Mouse (Mus musculus): ENCODE results near the gene Pdia3. TPM values are rescaled to one million over a fixed set of nuclear protein-coding genes. Genes with fewer than 3 reads are reported as not detected.

Gene Pdia3
- total and polyA plus RNA-seq, 2 experiments from 2014 or later: 44.2 to 211 TPM

DNA sequence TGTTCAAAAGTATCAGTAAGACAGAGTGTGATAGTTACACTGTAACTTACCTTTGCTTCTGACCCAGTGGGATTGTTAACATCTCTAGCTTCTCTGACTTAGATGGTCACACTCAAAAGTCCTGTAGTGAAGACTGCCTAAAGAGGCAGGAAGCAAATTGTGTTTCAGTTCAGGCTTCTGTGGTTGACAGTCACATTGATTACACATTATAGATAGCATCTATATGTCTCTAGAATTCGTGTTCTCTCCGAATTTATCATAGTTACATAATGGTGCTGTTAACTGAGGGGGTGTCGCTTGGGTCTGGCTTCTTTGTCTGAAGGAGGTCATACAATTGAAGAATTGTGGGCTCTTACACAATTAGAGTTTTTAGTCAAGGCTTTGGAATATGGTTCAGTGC, 1.5 kb downstream of the Pdia3 start:
- no peak overlapping the region for H3K27ac ChIP-seq (ENCODE audit: low read depth)

GRCm38 (mm10) chr2:121415591-121415990, 2.0 kb downstream of the Pdia3 start:
- TF ChIP-seq CTCF (IDR thresholded peaks at IDR 0.05; ENCODE audit: low read depth) (no peak), EP300 (IDR thresholded peaks at IDR 0.05; ENCODE audit: low read depth) (no peak)
- H3K9ac ChIP-seq (replicated peaks; ENCODE audit: low read depth, low read length): peak overlapping the region; percentile 25; the same call in 1 of the 2 replicates
- H3K4me3 ChIP-seq (ENCODE audit: low read depth, low read length): peak overlapping the region; percentile 80
- WGBS: 48% methylated on average over 3 of the region's 3 CpGs
- DNase-seq (ENCODE audit: low spot score) (no peak), ATAC-seq (ENCODE audit: insufficient read depth, low read depth) (no peak)
- no peaks in the 10 kb centered on the region for H3K27me3 ChIP-seq (ENCODE audit: control insufficient read depth, insufficient read depth, low read length)
- no peaks in the 10 kb centered on the region for H3K9me3 ChIP-seq (replicated peaks; ENCODE audit: control insufficient read depth, low read length)
- H3K4me2 ChIP-seq (ENCODE audit: low read depth, low read length): peak overlapping the region; percentile 72
- no peak overlapping the region for H3K27ac ChIP-seq (ENCODE audit: low read depth)
- H3K36me3 ChIP-seq (replicated peaks; ENCODE audit: control insufficient read depth, insufficient read depth, low read length): peaks cover 28% of the 10 kb centered on the region
- H3K4me1 ChIP-seq (ENCODE audit: control insufficient read depth, insufficient read depth): peaks cover 19% of the 10 kb centered on the region; the same call in 1 of the 2 replicates

More for the DNA sequence above, 1.5 kb downstream of the Pdia3 start:
- peaks cover 25% of the 10 kb centered on the region for H3K36me3 ChIP-seq (replicated peaks; ENCODE audit: control insufficient read depth, insufficient read depth, low read length)
- peak overlapping the region; percentile 80 for H3K4me3 ChIP-seq (ENCODE audit: low read depth, low read length)
- no peak for TF ChIP-seq EP300 (IDR thresholded peaks at IDR 0.05; ENCODE audit: low read depth)
- no peak for TF ChIP-seq CTCF (IDR thresholded peaks at IDR 0.05; ENCODE audit: low read depth)
- H3K9me3 ChIP-seq (replicated peaks; ENCODE audit: control insufficient read depth, low read length): no peaks in the 10 kb centered on the region
- no peaks in the 10 kb centered on the region for H3K27me3 ChIP-seq (ENCODE audit: control insufficient read depth, insufficient read depth, low read length)
- WGBS: 33% methylated on average over 3 of the region's 3 CpGs
- H3K4me2 ChIP-seq (ENCODE audit: low read depth, low read length): peak overlapping the region; percentile 72
- ATAC-seq (ENCODE audit: insufficient read depth, low read depth): no peak
- H3K9ac ChIP-seq (replicated peaks; ENCODE audit: low read depth, low read length): peak overlapping the region; percentile 91
- no peak for DNase-seq (ENCODE audit: low spot score)
- peaks cover 19% of the 10 kb centered on the region; the same call in 1 of the 2 replicates for H3K4me1 ChIP-seq (ENCODE audit: control insufficient read depth, insufficient read depth)

DNA sequence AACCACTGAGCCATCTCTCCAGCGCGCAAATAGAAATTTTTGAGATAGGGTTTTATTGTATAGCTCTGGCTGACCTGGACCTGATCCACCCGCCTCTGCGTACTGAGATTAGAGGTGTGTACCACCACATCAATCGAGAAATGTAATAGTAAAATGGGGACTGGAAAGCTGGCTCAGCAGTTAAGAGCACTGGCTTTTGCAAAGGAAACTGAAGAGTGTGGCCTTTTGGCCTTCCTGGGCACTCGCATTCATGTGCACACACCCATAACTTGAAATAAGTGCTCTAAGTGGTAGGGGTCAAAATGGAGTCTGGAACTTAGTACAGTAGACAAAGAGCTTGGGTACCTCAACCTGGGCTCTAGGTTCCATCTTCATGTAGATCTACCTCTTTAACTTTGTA, 2.8 kb downstream of the Pdia3 start:
- Histone ChIP-seq H3K4me3 (ENCODE audit: low read depth, low read length) (no peak overlapping the region), H3K27ac (ENCODE audit: low read depth) (no peak overlapping the region), H3K9me3 (replicated peaks; ENCODE audit: control insufficient read depth, low read length) (no peaks in the 10 kb centered on the region), H3K9ac (replicated peaks; ENCODE audit: low read depth, low read length) (0 out of 2 replicates have a peak overlapping the region, but pooled peaks have one; percentile 1), H3K36me3 (replicated peaks; ENCODE audit: control insufficient read depth, insufficient read depth, low read length) (peaks cover 35% of the 10 kb centered on the region), H3K27me3 (ENCODE audit: control insufficient read depth, insufficient read depth, low read length) (no peaks in the 10 kb centered on the region), H3K4me2 (ENCODE audit: low read depth, low read length) (no peak overlapping the region), H3K4me1 (ENCODE audit: control insufficient read depth, insufficient read depth) (peaks cover 19% of the 10 kb centered on the region; the same call in 1 of the 2 replicates)
- no peak for DNase-seq (ENCODE audit: low spot score)
- no peak for TF ChIP-seq EP300 (IDR thresholded peaks at IDR 0.05; ENCODE audit: low read depth)
- no peak for TF ChIP-seq CTCF (IDR thresholded peaks at IDR 0.05; ENCODE audit: low read depth)
- no peak for ATAC-seq (ENCODE audit: insufficient read depth, low read depth)
- WGBS: 74% methylated on average over 6 of the region's 6 CpGs

DNA sequence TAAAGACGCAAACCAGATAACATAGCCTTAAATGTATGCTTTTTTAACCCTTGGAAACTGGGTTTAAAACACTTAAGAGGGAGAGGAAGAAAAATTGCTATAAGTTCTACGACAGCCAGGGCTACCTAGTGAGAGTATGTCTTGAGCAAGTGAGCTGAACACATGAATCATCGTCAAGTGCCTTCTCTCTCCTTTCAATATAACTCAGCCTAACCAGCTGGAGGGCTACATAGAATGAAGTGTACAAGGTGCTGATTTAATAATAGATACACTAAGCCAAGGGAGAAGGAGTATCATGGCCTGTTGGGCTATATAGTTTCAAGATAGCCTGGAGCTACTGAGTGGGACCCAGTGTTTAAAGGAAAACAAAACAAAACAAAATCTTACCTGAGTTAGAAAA, 4.9 kb downstream of the Pdia3 start:
- Histone ChIP-seq H3K9ac (replicated peaks; ENCODE audit: low read depth, low read length) (no peak overlapping the region), H3K27me3 (ENCODE audit: control insufficient read depth, insufficient read depth, low read length) (no peaks in the 10 kb centered on the region), H3K4me2 (ENCODE audit: low read depth, low read length) (no peak overlapping the region), H3K9me3 (replicated peaks; ENCODE audit: control insufficient read depth, low read length) (no peaks in the 10 kb centered on the region), H3K4me1 (ENCODE audit: control insufficient read depth, insufficient read depth) (peaks cover 19% of the 10 kb centered on the region; the same call in 1 of the 2 replicates), H3K27ac (ENCODE audit: low read depth) (no peak overlapping the region), H3K36me3 (replicated peaks; ENCODE audit: control insufficient read depth, insufficient read depth, low read length) (peaks cover 56% of the 10 kb centered on the region), H3K4me3 (ENCODE audit: low read depth, low read length) (no peak overlapping the region)
- TF ChIP-seq EP300 (IDR thresholded peaks at IDR 0.05; ENCODE audit: low read depth): no peak
- TF ChIP-seq CTCF (IDR thresholded peaks at IDR 0.05; ENCODE audit: low read depth): no peak
- no peak for DNase-seq (ENCODE audit: low spot score)
- no peak for ATAC-seq (ENCODE audit: insufficient read depth, low read depth)
- WGBS: 80% methylated on average over 3 of the region's 3 CpGs

DNA sequence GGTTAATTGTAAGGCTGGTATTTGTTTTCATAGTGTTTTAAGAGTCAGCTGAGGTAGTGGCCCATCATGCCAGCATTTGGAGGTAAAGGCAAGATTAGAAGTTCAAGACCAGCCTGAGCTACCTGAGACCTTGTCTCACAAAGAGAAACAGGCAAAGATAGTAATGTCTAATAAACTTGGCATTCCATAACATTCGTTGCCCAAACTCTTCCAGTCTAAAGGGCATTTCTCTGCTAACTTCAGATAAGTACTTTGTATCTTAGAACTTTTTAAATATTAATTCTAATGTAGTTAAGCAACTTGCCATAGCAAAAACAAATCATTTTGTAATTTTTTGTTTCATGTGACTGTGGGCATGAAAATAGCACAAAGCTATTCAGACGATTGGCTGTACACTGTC, 9.6 kb downstream of the Pdia3 start:
- ATAC-seq (ENCODE audit: insufficient read depth, low read depth) (no peak), DNase-seq (ENCODE audit: low spot score) (no peak)
- 90% methylated on average over 2 of the region's 2 CpGs for WGBS
- TF ChIP-seq CTCF (IDR thresholded peaks at IDR 0.05; ENCODE audit: low read depth) (no peak), EP300 (IDR thresholded peaks at IDR 0.05; ENCODE audit: low read depth) (no peak)
- H3K9me3 ChIP-seq (replicated peaks; ENCODE audit: control insufficient read depth, low read length): no peaks in the 10 kb centered on the region
- no peaks in the 10 kb centered on the region for H3K27me3 ChIP-seq (ENCODE audit: control insufficient read depth, insufficient read depth, low read length)
- H3K4me1 ChIP-seq (ENCODE audit: control insufficient read depth, insufficient read depth): no peaks in the 10 kb centered on the region
- H3K36me3 ChIP-seq (replicated peaks; ENCODE audit: control insufficient read depth, insufficient read depth, low read length): peaks cover 80% of the 10 kb centered on the region
- H3K4me2 ChIP-seq (ENCODE audit: low read depth, low read length): no peak overlapping the region
- no peak overlapping the region for H3K4me3 ChIP-seq (ENCODE audit: low read depth, low read length)
- no peak overlapping the region for H3K9ac ChIP-seq (replicated peaks; ENCODE audit: low read depth, low read length)
- no peak overlapping the region for H3K27ac ChIP-seq (ENCODE audit: low read depth)

- ATAC-seq (ENCODE audit: insufficient read depth, low read depth) (no peak), DNase-seq (ENCODE audit: low spot score) (no peak)
- TF ChIP-seq CTCF (IDR thresholded peaks at IDR 0.05; ENCODE audit: low read depth): no peak
- no peak for TF ChIP-seq EP300 (IDR thresholded peaks at IDR 0.05; ENCODE audit: low read depth)
- Histone ChIP-seq H3K9ac (replicated peaks; ENCODE audit: low read depth, low read length) (no peak overlapping the region), H3K27me3 (ENCODE audit: control insufficient read depth, insufficient read depth, low read length) (no peaks in the 10 kb centered on the region), H3K9me3 (replicated peaks; ENCODE audit: control insufficient read depth, low read length) (no peaks in the 10 kb centered on the region), H3K27ac (ENCODE audit: low read depth) (no peak overlapping the region), H3K4me1 (ENCODE audit: control insufficient read depth, insufficient read depth) (no peaks in the 10 kb centered on the region), H3K36me3 (replicated peaks; ENCODE audit: control insufficient read depth, insufficient read depth, low read length) (peaks cover 84% of the 10 kb centered on the region), H3K4me3 (ENCODE audit: low read depth, low read length) (no peak overlapping the region), H3K4me2 (ENCODE audit: low read depth, low read length) (no peak overlapping the region)
- WGBS: 81% methylated on average over 2 of the region's 2 CpGs
Observed at GRCm38 (mm10) chr2:121425890-121426289, 12.3 kb downstream of the Pdia3 start.

Data from heart, postnatal 0 days (tissue).